Mouse (Mus musculus): ENCODE results near the gene Zfp316. TPM values are rescaled to one million over a fixed set of nuclear protein-coding genes. Genes with fewer than 3 reads are reported as not detected.

Zfp316 gene
- polyA plus RNA-seq, 1 experiment from 2014 or later, result 3.4 TPM

- Histone ChIP-seq H3K27ac (no peak overlapping the region), H3K4me3 (peak overlapping the region; percentile 49), H3K27me3 (ENCODE audit: poor library complexity, severe bottlenecking) (peaks cover 95% of the 10 kb centered on the region), H3K9me3 (no peaks in the 10 kb centered on the region), H3K4me1 (peaks cover 25% of the 10 kb centered on the region), H3K36me3 (replicated peaks) (peaks cover 79% of the 10 kb centered on the region)
- peak; percentile 38 for DNase-seq (ENCODE audit: extremely low spot score, low spot score)
- 2% methylated on average over 81 of the region's 81 CpGs for WGBS
These were observed 15.8 kb downstream of the Zfp316 start for GRCm38 (mm10) chr5:143253881-143254486.

- Histone ChIP-seq H3K4me1 (peaks cover 25% of the 10 kb centered on the region), H3K9me3 (no peaks in the 10 kb centered on the region), H3K4me3 (peak overlapping the region; percentile 49), H3K27ac (no peak overlapping the region), H3K36me3 (replicated peaks) (peaks cover 79% of the 10 kb centered on the region), H3K27me3 (ENCODE audit: poor library complexity, severe bottlenecking) (peaks cover 88% of the 10 kb centered on the region)
- WGBS, result 1% methylated on average over 103 of the region's 103 CpGs
- peak; percentile 38 for DNase-seq (ENCODE audit: extremely low spot score, low spot score)
These were observed 16.5 kb downstream of the Zfp316 start for GRCm38 (mm10) chr5:143253186-143253880.

GRCm38 (mm10) chr5:143252791-143253185 is 17.0 kb downstream of the Zfp316 start:
- no peak for DNase-seq (ENCODE audit: extremely low spot score, low spot score)
- H3K27me3 ChIP-seq (ENCODE audit: poor library complexity, severe bottlenecking), result peaks cover 83% of the 10 kb centered on the region
- H3K27ac ChIP-seq, result no peak overlapping the region
- H3K4me3 ChIP-seq, result peak overlapping the region; percentile 49
- 13% methylated on average over 18 of the region's 18 CpGs for WGBS
- H3K9me3 ChIP-seq, result no peaks in the 10 kb centered on the region
- H3K4me1 ChIP-seq, result peaks cover 25% of the 10 kb centered on the region
- peaks cover 79% of the 10 kb centered on the region for H3K36me3 ChIP-seq (replicated peaks)

- DNase-seq (ENCODE audit: extremely low spot score, low spot score), result no peak
- Histone ChIP-seq H3K9me3 (no peaks in the 10 kb centered on the region), H3K4me1 (peaks cover 25% of the 10 kb centered on the region), H3K27me3 (ENCODE audit: poor library complexity, severe bottlenecking) (peaks cover 76% of the 10 kb centered on the region), H3K36me3 (replicated peaks) (peaks cover 79% of the 10 kb centered on the region), H3K4me3 (no peak overlapping the region), H3K27ac (no peak overlapping the region)
- WGBS, result 40% methylated on average over 6 of the region's 6 CpGs
These were observed 17.8 kb downstream of the Zfp316 start for GRCm38 (mm10) chr5:143252039-143252438.

GRCm38 (mm10) chr5:143244926-143245325 is 24.9 kb downstream of the Zfp316 start:
- H3K4me1 ChIP-seq, result no peaks in the 10 kb centered on the region
- 96% methylated on average over 26 of the region's 26 CpGs for WGBS
- H3K9me3 ChIP-seq, result no peaks in the 10 kb centered on the region
- no peak overlapping the region for H3K4me3 ChIP-seq
- H3K27ac ChIP-seq, result no peak overlapping the region
- no peak for DNase-seq (ENCODE audit: extremely low spot score, low spot score)
- H3K36me3 ChIP-seq (replicated peaks), result peaks cover 97% of the 10 kb centered on the region
- H3K27me3 ChIP-seq (ENCODE audit: poor library complexity, severe bottlenecking), result peaks cover 5% of the 10 kb centered on the region

- DNase-seq (ENCODE audit: extremely low spot score, low spot score), result no peak
- Histone ChIP-seq H3K9me3 (no peaks in the 10 kb centered on the region), H3K4me1 (peaks cover 26% of the 10 kb centered on the region), H3K27me3 (ENCODE audit: poor library complexity, severe bottlenecking) (no peaks in the 10 kb centered on the region), H3K4me3 (peak overlapping the region; percentile 86), H3K36me3 (replicated peaks) (peaks cover 44% of the 10 kb centered on the region), H3K27ac (peak overlapping the region; percentile 95)
- 57% methylated on average over 9 of the region's 9 CpGs for WGBS
These were observed 33.8 kb downstream of the Zfp316 start for GRCm38 (mm10) chr5:143236036-143236435.

- H3K27me3 ChIP-seq (ENCODE audit: poor library complexity, severe bottlenecking), result no peaks in the 10 kb centered on the region
- H3K4me1 ChIP-seq, result peaks cover 26% of the 10 kb centered on the region
- peak; percentile 93 for DNase-seq (ENCODE audit: extremely low spot score, low spot score)
- H3K36me3 ChIP-seq (replicated peaks), result peaks cover 35% of the 10 kb centered on the region
- H3K27ac ChIP-seq, result peak within 1 kb of the TSS; percentile 95
- peak within 1 kb of the TSS; percentile 86 for H3K4me3 ChIP-seq
- WGBS, result under 1% methylated on average over 58 of the region's 58 CpGs
- no peaks in the 10 kb centered on the region for H3K9me3 ChIP-seq
These were observed 34.7 kb downstream of the Zfp316 start, which contains the start of gene Zfp12 for GRCm38 (mm10) chr5:143235028-143235693. Gene Zfp12, plus strand, starts transcription at chr5:143235163.

- Histone ChIP-seq H3K9me3 (peaks cover 18% of the 10 kb centered on the region), H3K4me1 (no peaks in the 10 kb centered on the region), H3K36me3 (replicated peaks) (no peaks in the 10 kb centered on the region), H3K27ac (no peak within 1 kb of the TSS), H3K4me3 (no peak within 1 kb of the TSS), H3K27me3 (ENCODE audit: poor library complexity, severe bottlenecking) (no peaks in the 10 kb centered on the region)
- DNase-seq (ENCODE audit: extremely low spot score, low spot score), result no peak
- 87% methylated on average over 3 of the region's 3 CpGs for WGBS
These were observed 43.0 kb downstream of the Zfp316 start, which contains the start of gene Spdye4a for GRCm38 (mm10) chr5:143226790-143227189. Gene Spdye4a, minus strand, starts transcription at chr5:143226890.

GRCm38 (mm10) chr5:143222287-143222686 is 47.5 kb downstream of the Zfp316 start:
- DNase-seq (ENCODE audit: extremely low spot score, low spot score), result no peak
- Histone ChIP-seq H3K4me3 (no peak overlapping the region), H3K27ac (no peak overlapping the region), H3K4me1 (no peaks in the 10 kb centered on the region), H3K36me3 (replicated peaks) (no peaks in the 10 kb centered on the region), H3K9me3 (no peaks in the 10 kb centered on the region), H3K27me3 (ENCODE audit: poor library complexity, severe bottlenecking) (no peaks in the 10 kb centered on the region)
- 91% methylated on average over 1 of the region's 1 CpGs for WGBS

GRCm38 (mm10) chr5:143220996-143221395 is 48.8 kb downstream of the Zfp316 start:
- no peaks in the 10 kb centered on the region for H3K4me1 ChIP-seq
- H3K36me3 ChIP-seq (replicated peaks), result no peaks in the 10 kb centered on the region
- H3K9me3 ChIP-seq, result no peaks in the 10 kb centered on the region
- no peak overlapping the region for H3K27ac ChIP-seq
- no peak overlapping the region for H3K4me3 ChIP-seq
- no peaks in the 10 kb centered on the region for H3K27me3 ChIP-seq (ENCODE audit: poor library complexity, severe bottlenecking)
- 86% methylated on average over 5 of the region's 5 CpGs for WGBS
- no peak for DNase-seq (ENCODE audit: extremely low spot score, low spot score)

GRCm38 (mm10) chr5:143213832-143214231 is 56.0 kb downstream of the Zfp316 start:
- Histone ChIP-seq H3K9me3 (peaks cover 3% of the 10 kb centered on the region), H3K27ac (no peak overlapping the region), H3K36me3 (replicated peaks) (no peaks in the 10 kb centered on the region), H3K27me3 (ENCODE audit: poor library complexity, severe bottlenecking) (no peaks in the 10 kb centered on the region), H3K4me3 (no peak overlapping the region), H3K4me1 (no peaks in the 10 kb centered on the region)
- DNase-seq (ENCODE audit: extremely low spot score, low spot score), result no peak
- 91% methylated on average over 2 of the region's 2 CpGs for WGBS

- DNase-seq (ENCODE audit: extremely low spot score, low spot score), result no peak
- Histone ChIP-seq H3K4me1 (no peaks in the 10 kb centered on the region), H3K9me3 (peaks cover 16% of the 10 kb centered on the region), H3K4me3 (no peak overlapping the region), H3K36me3 (replicated peaks) (no peaks in the 10 kb centered on the region), H3K27me3 (ENCODE audit: poor library complexity, severe bottlenecking) (no peaks in the 10 kb centered on the region), H3K27ac (no peak overlapping the region)
- WGBS, result 72% methylated on average over 3 of the region's 3 CpGs
These were observed 64.8 kb downstream of the Zfp316 start for GRCm38 (mm10) chr5:143205015-143205414.

Data from forebrain, embryonic 10.5 days (tissue).